Comparison of ENCODE assay signal across 8 mouse cellular contexts in the genomic region with DNA sequence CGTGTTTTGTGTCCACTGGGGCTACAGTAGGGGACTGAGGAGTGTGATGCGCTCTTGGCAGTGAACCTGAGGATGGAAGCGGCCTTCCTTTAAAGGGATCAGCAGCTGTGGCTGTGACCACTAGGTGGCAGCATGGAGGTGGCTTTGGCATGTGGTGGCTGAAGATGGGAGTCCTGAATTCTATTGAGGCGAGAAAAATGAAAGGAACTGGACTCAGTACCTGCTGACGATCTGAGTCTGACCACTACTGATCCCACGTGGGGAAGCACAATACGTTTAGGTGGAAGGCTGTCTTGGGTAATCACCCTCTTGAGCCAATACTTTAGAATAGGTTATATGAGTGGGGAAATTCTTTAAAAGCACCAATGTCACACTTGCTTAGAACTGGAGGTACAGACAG. TPM values are rescaled to one million over a fixed set of nuclear protein-coding genes. Genes with fewer than 3 reads are reported as not detected.
DNase-seq lines count a peak whose midpoint lies in the region; ATAC-seq and TF ChIP-seq lines count a peak whose summit lies in the region.

No protein-coding gene starts in this region.

- peak; percentile 94 for TF ChIP-seq CTCF in E14TG2a.4 (conservative IDR thresholded peaks at IDR 0.05; ENCODE audit: low read length)

- peaks cover 26% of the 10 kb centered on the region for H3K27me3 ChIP-seq in E14TG2a.4 (ENCODE audit: insufficient read depth, low read length)

- H3K4me1 ChIP-seq in E14TG2a.4 (replicated peaks; ENCODE audit: low read depth, low read length): peaks cover 12% of the 10 kb centered on the region

- H3K36me3 ChIP-seq in E14TG2a.4 (ENCODE audit: insufficient read depth, low read length): no peaks in the 10 kb centered on the region

- peak; percentile 83 for ATAC-seq in common myeloid progenitor, adult 5-6 weeks (replicated peaks; ENCODE audit: low read depth, poor library complexity, severe bottlenecking)
- peak; percentile 82 for ATAC-seq in granulocyte monocyte progenitor cell, adult 5-6 weeks (replicated peaks; ENCODE audit: poor library complexity, severe bottlenecking)

- H3K9me3 ChIP-seq in E14TG2a.4 (ENCODE audit: low read length): no peaks in the 10 kb centered on the region

- DNase-seq in adrenal gland, adult (ENCODE audit: inconsistent age in 2 of 2, low spot score in 1 of 2): peak; percentile 80 to 93
- DNase-seq in layer of hippocampus, adult 18-20 months (ENCODE audit: low spot score in 2 of 2): peak; percentile 42 to 85
- peak; percentile 87 for DNase-seq in lung, postnatal 10 days
- peak; percentile 87 for DNase-seq in right cerebral cortex, postnatal 14 days
- DNase-seq in urinary bladder, postnatal 36 days (ENCODE audit: low spot score in 2 of 2): peak; percentile 69 to 82

- H3K4me3 ChIP-seq in E14TG2a.4 (replicated peaks; ENCODE audit: low read length): no peak overlapping the region

RNA-seq across cellular contexts. Expression of a gene that starts 29.9 kb away (rescaled TPM):
- 26.8 and 55.2 TPM in 2 replicates for total RNA-seq in common myeloid progenitor, adult 5-6 weeks (2017)
- total RNA-seq in granulocyte monocyte progenitor cell, adult 5-6 weeks (2014; fragmentation: Nextera tagmentation): 14.3 and 16.8 TPM in 2 replicates
- total RNA-seq in granulocyte monocyte progenitor cell, adult 5-6 weeks (2017): 45.2 and 102 TPM in 2 replicates
- total RNA-seq in layer of hippocampus, adult 18-20 months (2021): 10 to 100 TPM; 19.7 to 24.2 TPM
